Mouse (Mus musculus): ENCODE data around the gene Kpna2.
"Not testable (repeated sequence)": the region's sequence is repeated elsewhere in the genome, so short reads cannot be mapped to it uniquely, and the experiment has no call there.

Kpna2 gene

GRCm38 (mm10) chr11:106999151-106999948 is at the start of gene Kpna2:
Kpna2 (minus strand) TSS chr11:106999541.
- DNase-seq: peak; percentile 92

GRCm38 (mm10) chr11:107046766-107047620 is 47.7 kb upstream of the Kpna2 start:
- DNase-seq: no peak

GRCm38 (mm10) chr11:107045546-107045945 is 46.2 kb upstream of the Kpna2 start:
- DNase-seq: no peak

DNA sequence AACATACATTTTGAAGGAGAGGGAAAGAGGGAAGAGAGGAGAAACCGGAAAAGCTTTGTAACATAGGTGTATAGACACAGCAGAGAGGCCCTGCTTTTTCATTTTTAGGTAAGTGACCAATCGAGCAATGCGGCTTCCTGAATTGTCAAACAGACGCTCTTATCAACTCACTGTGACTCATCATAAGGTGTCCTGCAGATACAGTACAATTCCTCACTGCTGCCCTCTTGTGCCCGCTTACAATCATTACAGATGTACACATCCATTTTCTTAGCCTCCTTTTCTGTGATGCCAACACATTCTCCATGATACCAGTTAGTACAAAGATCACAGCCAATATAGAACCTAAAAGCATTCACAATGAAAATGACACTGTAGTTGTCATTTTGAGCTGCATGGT is 45.0 kb upstream of the Kpna2 start:
- peak; percentile 86 for DNase-seq

GRCm38 (mm10) chr11:107043361-107043760 is 44.0 kb upstream of the Kpna2 start:
- DNase-seq: no peak

GRCm38 (mm10) chr11:107041396-107041795 is 42.1 kb upstream of the Kpna2 start:
- no peak for DNase-seq

DNA sequence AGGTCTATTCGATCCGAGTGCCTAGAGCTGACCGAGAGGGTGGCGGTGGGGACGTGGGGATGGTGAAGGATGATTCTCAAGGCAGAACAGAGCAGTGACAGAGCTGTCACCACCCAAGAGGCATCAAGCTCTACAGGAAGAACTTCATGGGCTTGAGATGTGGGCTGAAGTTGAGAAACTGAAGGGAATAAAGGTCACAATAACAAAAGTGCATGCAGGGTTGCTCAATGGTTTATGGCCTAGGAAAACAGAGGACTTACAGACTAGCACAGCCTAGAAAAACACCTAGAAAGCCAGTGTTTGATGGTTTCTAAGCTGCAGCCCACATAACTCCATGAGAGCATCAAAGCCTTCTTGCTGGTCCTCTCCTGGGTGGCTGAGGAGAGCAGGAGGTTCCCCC is 40.1 kb upstream of the Kpna2 start:
- DNase-seq: no peak

DNA sequence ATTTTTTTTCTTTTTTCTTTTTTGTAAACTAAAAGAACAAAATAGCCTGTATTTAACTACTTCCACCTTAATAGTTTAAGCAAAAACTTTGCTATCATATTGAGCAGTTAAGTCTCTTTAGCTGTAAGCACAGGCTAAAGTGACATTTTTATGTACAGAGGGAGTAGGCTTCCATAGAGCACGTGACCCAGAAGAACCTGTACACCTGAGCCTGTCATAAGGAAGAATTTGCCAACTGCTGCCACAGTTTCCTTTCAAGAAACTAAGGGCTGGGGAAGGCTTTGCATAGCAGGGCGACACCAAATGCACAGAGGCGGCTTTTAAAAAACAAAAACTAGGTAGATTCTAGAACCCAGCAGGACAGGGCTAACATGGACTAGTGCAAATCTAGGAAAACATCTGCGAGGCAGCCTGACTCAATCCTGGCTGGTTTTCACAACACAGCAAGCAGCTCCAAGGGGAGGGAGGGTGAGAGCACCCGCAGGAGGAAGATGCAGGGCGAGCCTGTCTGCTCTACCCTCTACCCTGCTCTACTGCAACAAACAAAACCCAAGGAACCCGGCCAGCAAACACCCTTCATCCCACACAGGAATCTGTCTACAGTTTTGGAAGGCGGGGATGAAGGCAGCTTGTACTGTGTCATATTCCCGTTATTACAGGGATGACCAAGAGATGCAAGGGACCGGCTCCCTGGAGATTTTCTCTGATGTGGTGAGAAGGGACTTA is 34.9 kb upstream of the Kpna2 start:
- no peak for DNase-seq

DNA sequence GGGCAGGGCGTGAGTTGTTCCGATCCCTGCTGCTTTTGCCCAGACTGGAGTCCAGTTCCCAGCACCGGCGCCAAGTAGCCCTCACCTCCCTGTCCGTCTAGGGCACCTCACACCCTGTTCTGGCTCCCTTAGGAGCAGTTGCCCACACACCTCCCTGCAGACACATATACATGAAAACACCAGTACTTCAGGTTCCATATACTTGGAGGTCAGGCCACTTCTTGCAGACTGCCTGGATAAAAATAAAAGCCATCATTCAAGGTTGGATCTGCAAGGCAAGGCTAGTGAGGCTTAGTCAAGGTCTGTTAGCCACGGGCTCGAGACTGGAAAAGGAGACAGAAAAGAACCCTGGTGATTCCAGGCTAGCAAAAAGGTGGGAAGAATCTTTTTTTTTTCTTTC is 32.3 kb upstream of the Kpna2 start:
- no peak for DNase-seq

- DNase-seq: peak; percentile 58
These were observed 30.2 kb upstream of the Kpna2 start for GRCm38 (mm10) chr11:107029536-107029935.

DNA sequence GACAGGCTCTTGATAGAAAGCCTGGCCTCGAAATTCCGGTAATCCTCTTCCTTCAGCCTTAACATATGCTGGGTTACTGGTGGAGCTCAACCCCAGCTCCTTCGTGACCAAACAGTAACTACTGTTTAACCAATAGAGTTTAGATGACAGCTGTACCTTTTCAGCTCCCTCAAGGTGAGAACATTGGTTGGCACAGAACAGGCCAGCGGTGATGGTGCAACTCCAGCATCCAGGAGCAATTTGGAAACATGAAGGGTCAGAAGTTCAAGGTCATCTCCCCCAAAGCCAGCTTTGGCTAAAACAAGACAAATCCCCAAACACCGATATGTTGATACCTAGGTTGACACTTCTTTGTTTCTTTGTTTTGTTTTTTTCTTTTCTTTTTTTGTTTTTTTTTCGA is 29.4 kb upstream of the Kpna2 start:
- DNase-seq: no peak

DNA sequence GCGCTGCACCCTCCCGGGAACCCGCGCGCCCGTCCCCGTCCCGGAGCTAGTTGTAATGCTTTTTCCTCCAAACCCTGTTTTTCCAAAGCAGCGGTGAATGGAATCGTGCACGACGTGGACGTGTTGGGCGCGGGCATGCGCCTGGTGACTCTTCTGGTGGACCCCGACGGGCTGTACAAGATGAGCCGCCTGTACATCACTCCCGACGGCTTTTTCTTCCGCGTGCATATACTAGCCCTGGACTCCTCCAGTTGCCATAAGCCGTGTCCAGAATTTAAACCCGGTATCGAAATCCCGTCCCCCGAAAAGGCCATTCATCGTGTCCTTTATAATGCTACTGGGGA is 28.9 kb upstream of the Kpna2 start:
- no peak for DNase-seq

DNA sequence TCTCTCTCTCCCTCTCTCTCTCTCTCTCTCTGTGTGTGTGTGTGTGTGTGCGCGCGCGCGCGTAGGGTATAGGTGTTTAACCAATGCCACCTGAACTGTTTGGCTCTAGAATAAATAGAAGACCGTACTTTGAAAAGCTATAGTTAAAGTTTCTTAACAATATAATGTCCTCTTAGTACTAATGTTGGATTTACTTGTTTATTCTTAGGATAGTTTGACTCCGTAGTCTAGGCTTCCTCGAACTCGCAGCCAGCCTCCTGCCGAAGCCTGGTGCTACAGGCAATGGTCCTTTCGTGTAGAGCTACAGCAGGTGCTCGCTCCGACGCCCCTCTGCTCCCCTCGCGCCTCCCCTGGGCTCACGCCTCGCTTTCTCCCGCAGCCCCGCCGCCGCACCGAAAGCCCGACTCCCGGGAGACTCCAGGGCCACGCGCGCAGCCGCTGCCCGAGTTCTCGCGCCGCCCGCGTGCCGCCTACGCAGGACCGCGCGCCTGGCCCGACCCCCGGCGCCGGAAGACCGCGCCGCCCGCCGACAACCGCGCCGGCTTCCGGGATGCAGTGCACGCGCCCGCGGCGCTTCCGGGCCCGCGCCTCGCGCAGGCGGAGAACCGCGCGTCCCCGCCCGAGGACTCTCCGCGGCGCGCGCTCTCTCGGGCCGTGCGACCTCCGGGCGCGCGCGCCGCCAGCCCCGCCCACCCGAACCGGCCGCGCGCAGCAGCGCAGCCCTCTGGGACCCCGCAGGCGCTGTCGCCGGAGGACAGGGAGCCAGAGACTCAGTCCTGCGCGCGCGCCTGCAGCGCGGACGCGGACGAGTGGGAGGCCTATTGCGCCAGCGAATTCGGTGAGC is 28.3 kb upstream of the Kpna2 start:
- DNase-seq: peak; percentile 96

GRCm38 (mm10) chr11:107026554-107027430 is 27.5 kb upstream of the Kpna2 start:
- DNase-seq: no peak

GRCm38 (mm10) chr11:107025411-107026321 is 26.3 kb upstream of the Kpna2 start, which contains the start of gene 1810010H24Rik:
1810010H24Rik (plus strand) TSS chr11:107025681.
- DNase-seq: peak; percentile 51

GRCm38 (mm10) chr11:107024406-107024805 is 25.1 kb upstream of the Kpna2 start:
- no peak for DNase-seq

DNA sequence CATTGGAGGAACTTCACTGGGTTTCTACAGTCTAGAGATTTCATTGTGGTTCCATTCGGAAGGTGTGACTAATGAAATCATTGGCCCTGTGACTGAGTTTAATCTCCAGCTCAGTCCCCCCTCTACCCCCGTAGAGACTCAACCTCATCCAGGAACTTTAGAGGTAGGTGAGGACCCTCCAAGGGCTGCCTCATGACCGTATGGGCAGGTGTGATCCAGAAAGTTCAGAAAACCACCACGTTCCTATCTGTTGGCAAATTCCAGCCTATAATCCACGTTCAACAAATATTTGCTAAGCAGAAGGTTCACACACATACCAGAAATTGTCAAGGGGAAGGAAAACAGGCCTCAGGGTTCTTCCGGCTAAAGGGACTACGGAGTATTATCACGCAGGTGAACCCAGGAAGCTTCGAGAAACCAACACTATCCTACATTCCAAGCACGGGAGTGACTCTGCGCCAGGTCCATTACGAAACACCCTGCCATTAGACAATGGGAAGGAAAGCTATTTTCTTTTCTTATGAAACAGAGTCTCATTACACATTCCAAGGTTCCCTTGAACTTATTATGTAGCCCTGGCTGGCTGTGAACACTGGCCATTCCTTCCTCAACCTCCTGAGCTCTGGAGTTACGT is 22.8 kb upstream of the Kpna2 start:
- no peak for DNase-seq

- not testable (repeated sequence) for DNase-seq
These were observed 20.4 kb upstream of the Kpna2 start for GRCm38 (mm10) chr11:107019722-107020121.

GRCm38 (mm10) chr11:107019318-107019717 is 20.0 kb upstream of the Kpna2 start:
- no peak for DNase-seq

GRCm38 (mm10) chr11:107018606-107019005 is 19.3 kb upstream of the Kpna2 start:
- DNase-seq: peak; percentile 70
